Mouse (Mus musculus) spleen, postnatal 36 days (tissue): Measurements from ENCODE around the gene Cdkal1.

Experiments
- DNase-seq, 2 experiments: peaks; one replicate each; pipeline ENCODE4 v3.0.0; 2022; ENCODE audit warnings: low spot score in 2 of 2, mixed read lengths in 1 of 2

Gene Cdkal1

GRCm38 (mm10) chr13:29581762-29582700 lies 273.4 kb downstream of the Cdkal1 start:
- no peak for DNase-seq

- DNase-seq, result no peak
These were observed 274.7 kb downstream of the Cdkal1 start for GRCm38 (mm10) chr13:29580780-29581179.

- no peak for DNase-seq
These were observed 275.5 kb downstream of the Cdkal1 start for GRCm38 (mm10) chr13:29580009-29580408.

- DNase-seq, result no peak
These were observed 276.9 kb downstream of the Cdkal1 start for GRCm38 (mm10) chr13:29578621-29579020.

- no peak for DNase-seq
These were observed 280.7 kb downstream of the Cdkal1 start for GRCm38 (mm10) chr13:29574784-29575183.

GRCm38 (mm10) chr13:29572477-29572876 lies 283.0 kb downstream of the Cdkal1 start:
- no peak for DNase-seq

- DNase-seq, result no peak
These were observed 289.8 kb downstream of the Cdkal1 start for GRCm38 (mm10) chr13:29565710-29566109.

- no peak for DNase-seq
These were observed 296.3 kb downstream of the Cdkal1 start for GRCm38 (mm10) chr13:29559188-29559587.

- DNase-seq, result no peak
These were observed 300.2 kb downstream of the Cdkal1 start for GRCm38 (mm10) chr13:29555160-29555785.

GRCm38 (mm10) chr13:29553792-29554191 lies 301.7 kb downstream of the Cdkal1 start:
- DNase-seq, result no peak

GRCm38 (mm10) chr13:29552322-29552870 lies 303.1 kb downstream of the Cdkal1 start:
- no peak for DNase-seq

GRCm38 (mm10) chr13:29550886-29551285 lies 304.6 kb downstream of the Cdkal1 start:
- DNase-seq, result no peak

GRCm38 (mm10) chr13:29550203-29550602 lies 305.3 kb downstream of the Cdkal1 start:
- DNase-seq, result no peak

- no peak for DNase-seq
These were observed 305.7 kb downstream of the Cdkal1 start for GRCm38 (mm10) chr13:29549761-29550160.

- DNase-seq, result no peak
These were observed 317.6 kb downstream of the Cdkal1 start for GRCm38 (mm10) chr13:29537906-29538305.

- DNase-seq, result no peak
These were observed 321.9 kb downstream of the Cdkal1 start for GRCm38 (mm10) chr13:29533586-29533985.

GRCm38 (mm10) chr13:29528344-29528743 lies 327.1 kb downstream of the Cdkal1 start:
- DNase-seq, result no peak

- no peak for DNase-seq
These were observed 334.2 kb downstream of the Cdkal1 start for GRCm38 (mm10) chr13:29521321-29521720.

- no peak for DNase-seq
These were observed 341.4 kb downstream of the Cdkal1 start for GRCm38 (mm10) chr13:29514071-29514470.

GRCm38 (mm10) chr13:29504861-29505568 lies 350.5 kb downstream of the Cdkal1 start:
- no peak for DNase-seq

GRCm38 (mm10) chr13:29503147-29504044 lies 352.1 kb downstream of the Cdkal1 start:
- no peak for DNase-seq
